Mouse (Mus musculus) liver, postnatal 0 days (tissue): ENCODE measurements around the gene Myd88.
"Not testable (repeated sequence)": the region's sequence is repeated elsewhere in the genome, so short reads cannot be mapped to it uniquely, and the experiment has no call there.

Source experiments
- CTCF ChIP-seq: sonication (generic); IDR thresholded peaks from 2 replicates; pipeline ENCODE4 v1.5.1; 2016; ENCODE audit warnings: antibody characterized with exemption, low read depth
- EP300 ChIP-seq: IDR thresholded peaks from 2 replicates; pipeline ENCODE4 v1.6.1; 2016; ENCODE audit warnings: antibody characterized with exemption, low read depth, mild to moderate bottlenecking

GRCm38 (mm10) chr9:119370770-119371169 is 29.6 kb upstream of the Myd88 start:
- not testable (repeated sequence) for TF ChIP-seq CTCF, EP300
